Mouse (Mus musculus) MEL (cell line): ENCODE results near the gene Agpat1.
A peak's percentile ranks its signal among the peaks of the same experiment; 100 is the strongest.

ENCODE experiments used
- E2F4 ChIP-seq: IDR thresholded peaks from 2 replicates; pipeline ENCODE4 v1.6.1; 2011; ENCODE audit warnings: low read depth, low read length, improper control_type of control experiment, borderline replicate concordance
- MAX ChIP-seq: IDR thresholded peaks from 2 replicates; pipeline ENCODE4 v1.6.1; 2011; ENCODE audit warnings: low read length, improper control_type of control experiment

GRCm38 (mm10) chr17:34645256-34645829 is 41.3 kb downstream of the Agpat1 start:
- TF ChIP-seq E2F4: no peak
- 0 out of 2 replicates have a peak, but pooled peaks have one; percentile 14 for TF ChIP-seq MAX
